Mouse (Mus musculus): ENCODE data around the gene Farp1. TPM values are rescaled to one million over a fixed set of nuclear protein-coding genes. Genes with fewer than 3 reads are reported as not detected.
A peak's percentile ranks its signal among the peaks of the same experiment; 100 is the strongest.
"Not testable (repeated sequence)": the region's sequence is repeated elsewhere in the genome, so short reads cannot be mapped to it uniquely, and the experiment has no call there.

Farp1 gene
- polyA plus RNA-seq, 1 experiment, result 28.8 TPM

DNA sequence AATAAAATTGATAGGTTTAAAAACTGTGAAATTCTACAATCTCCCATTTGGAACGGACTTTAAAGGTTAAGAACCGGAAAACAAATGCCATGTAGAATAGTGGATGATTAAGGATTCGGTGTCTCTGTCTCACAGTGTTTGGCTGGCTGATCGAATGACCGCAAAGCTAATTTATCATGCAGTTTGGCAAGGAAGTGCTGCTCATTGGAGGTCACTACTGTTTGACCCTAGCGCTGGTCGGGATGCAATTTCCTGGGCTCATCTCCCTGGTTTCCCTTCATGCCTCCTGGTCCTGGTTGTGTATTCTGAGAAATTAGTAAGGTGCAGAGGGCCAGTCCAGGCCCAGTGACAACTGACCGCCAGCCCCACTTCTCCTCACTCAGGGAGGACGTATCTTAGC, 145.6 kb downstream of the Farp1 start:
- peak; percentile 53 for DNase-seq
- Histone ChIP-seq H3K4me1 (ENCODE audit: control insufficient read depth, insufficient read depth, low read length) (peaks cover 12% of the 10 kb centered on the region), H3K27ac (ENCODE audit: insufficient read depth, low read depth, low read length) (no peak overlapping the region), H3K4me3 (ENCODE audit: insufficient read depth, low read depth, low read length) (no peak overlapping the region), H3K36me3 (ENCODE audit: control insufficient read depth, insufficient read depth, low read length) (no peaks in the 10 kb centered on the region), H3K27me3 (replicated peaks; ENCODE audit: control insufficient read depth, insufficient read depth, low read length) (no peaks in the 10 kb centered on the region)
- 47% methylated on average over 9 of the region's 9 CpGs for WGBS
- TF ChIP-seq POLR2A (IDR thresholded peaks at IDR 0.05; ENCODE audit: low read depth, low read length), result no peak
- TF ChIP-seq CTCF (conservative IDR thresholded peaks at IDR 0.05; ENCODE audit: insufficient read depth, insufficient read length, low read depth, low read length), result no peak

DNA sequence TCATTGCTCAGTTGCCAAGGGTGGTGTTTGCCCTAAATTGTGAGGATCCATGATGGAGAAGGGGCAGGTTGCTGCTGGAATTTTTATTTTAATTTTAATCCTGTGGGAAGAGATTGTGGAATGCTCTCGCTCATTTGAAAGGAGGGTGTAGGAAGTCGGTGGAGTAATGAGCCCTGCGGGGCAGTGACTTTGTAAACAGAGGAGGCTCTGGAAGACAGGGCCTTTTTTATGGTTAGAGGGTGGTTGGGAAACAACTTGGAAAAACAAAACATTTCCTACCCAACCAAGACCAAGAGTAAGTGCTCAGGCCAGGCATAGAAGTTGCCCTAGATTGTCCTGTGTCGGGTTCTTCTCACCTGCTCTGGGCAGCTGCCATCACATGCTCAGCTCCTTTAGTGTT, 146.8 kb downstream of the Farp1 start:
- no peak overlapping the region for H3K27ac ChIP-seq (ENCODE audit: insufficient read depth, low read depth, low read length)
- WGBS, result 40% methylated on average over 4 of the region's 4 CpGs

DNA sequence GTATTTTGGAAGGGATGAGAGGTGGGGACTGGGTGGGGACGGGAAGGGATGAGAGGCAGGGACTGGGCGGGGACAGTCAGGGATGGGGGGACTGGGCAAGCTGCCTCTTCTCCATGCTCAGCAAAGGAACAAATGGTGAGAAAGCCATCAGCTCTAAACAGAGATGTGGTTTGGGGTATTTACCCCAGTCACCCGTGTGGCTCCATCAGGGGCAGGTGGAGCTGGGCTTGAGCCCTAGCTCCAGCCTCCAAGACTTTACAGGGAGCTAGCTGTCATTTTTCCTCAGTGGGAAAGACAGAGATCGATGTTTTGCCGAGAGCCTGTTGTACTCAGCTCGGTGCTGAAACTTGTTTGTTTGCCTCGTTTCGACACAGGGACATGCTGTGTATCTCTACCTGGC, 148.0 kb downstream of the Farp1 start:
- DNase-seq, result no peak
- Histone ChIP-seq H3K4me1 (ENCODE audit: control insufficient read depth, insufficient read depth, low read length) (peaks cover 12% of the 10 kb centered on the region), H3K4me3 (ENCODE audit: insufficient read depth, low read depth, low read length) (no peak overlapping the region), H3K27ac (ENCODE audit: insufficient read depth, low read depth, low read length) (no peak overlapping the region), H3K27me3 (replicated peaks; ENCODE audit: control insufficient read depth, insufficient read depth, low read length) (no peaks in the 10 kb centered on the region), H3K36me3 (ENCODE audit: control insufficient read depth, insufficient read depth, low read length) (no peaks in the 10 kb centered on the region)
- WGBS, result 89% methylated on average over 8 of the region's 8 CpGs
- no peak for TF ChIP-seq POLR2A (IDR thresholded peaks at IDR 0.05; ENCODE audit: low read depth, low read length)
- TF ChIP-seq CTCF (conservative IDR thresholded peaks at IDR 0.05; ENCODE audit: insufficient read depth, insufficient read length, low read depth, low read length), result no peak

More for the DNA sequence above, 146.8 kb downstream of the Farp1 start:
- no peaks in the 10 kb centered on the region for H3K36me3 ChIP-seq (ENCODE audit: control insufficient read depth, insufficient read depth, low read length)
- TF ChIP-seq CTCF (conservative IDR thresholded peaks at IDR 0.05; ENCODE audit: insufficient read depth, insufficient read length, low read depth, low read length), result no peak
- no peak for TF ChIP-seq POLR2A (IDR thresholded peaks at IDR 0.05; ENCODE audit: low read depth, low read length)
- peaks cover 12% of the 10 kb centered on the region for H3K4me1 ChIP-seq (ENCODE audit: control insufficient read depth, insufficient read depth, low read length)
- no peak overlapping the region for H3K4me3 ChIP-seq (ENCODE audit: insufficient read depth, low read depth, low read length)
- DNase-seq, result no peak
- no peaks in the 10 kb centered on the region for H3K27me3 ChIP-seq (replicated peaks; ENCODE audit: control insufficient read depth, insufficient read depth, low read length)

DNA sequence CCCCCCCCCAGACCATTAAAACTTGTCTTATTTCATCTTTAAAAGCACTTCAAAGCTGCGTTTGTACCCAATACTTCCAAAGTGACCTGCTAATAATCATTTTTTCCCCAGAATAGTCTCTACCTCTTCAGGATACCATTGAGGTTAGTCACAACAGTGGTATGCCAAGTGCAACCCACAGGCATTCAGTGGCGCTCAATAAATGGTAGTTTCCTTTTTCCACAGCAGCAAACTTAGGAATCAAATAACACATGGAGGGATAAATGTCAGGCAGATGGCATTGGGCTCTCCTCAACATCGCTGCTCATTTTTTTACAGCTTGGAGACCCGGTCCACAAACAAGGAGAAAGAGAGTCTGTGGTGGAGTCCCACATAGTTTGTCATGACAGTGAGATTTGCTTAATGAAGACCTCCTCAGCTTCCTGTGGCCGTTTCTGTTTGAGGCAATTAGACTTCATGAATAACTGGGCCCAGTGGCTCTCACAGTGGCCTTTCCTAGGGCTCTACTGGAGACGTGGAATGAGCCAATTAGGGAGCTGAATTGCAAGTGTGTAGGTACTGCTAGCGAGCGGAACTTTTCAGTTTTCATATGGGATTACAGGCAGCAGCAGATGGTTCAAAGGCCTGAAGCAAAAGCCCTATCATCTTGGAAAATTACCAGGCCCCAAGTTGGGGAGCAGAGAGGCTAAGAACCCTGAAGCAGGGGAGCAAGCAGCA, 148.6 kb downstream of the Farp1 start:
- Histone ChIP-seq H3K4me3 (ENCODE audit: insufficient read depth, low read depth, low read length) (no peak overlapping the region), H3K36me3 (ENCODE audit: control insufficient read depth, insufficient read depth, low read length) (no peaks in the 10 kb centered on the region), H3K27me3 (replicated peaks; ENCODE audit: control insufficient read depth, insufficient read depth, low read length) (no peaks in the 10 kb centered on the region), H3K27ac (ENCODE audit: insufficient read depth, low read depth, low read length) (no peak overlapping the region), H3K4me1 (ENCODE audit: control insufficient read depth, insufficient read depth, low read length) (peaks cover 12% of the 10 kb centered on the region)
- no peak for TF ChIP-seq CTCF (conservative IDR thresholded peaks at IDR 0.05; ENCODE audit: insufficient read depth, insufficient read length, low read depth, low read length)
- TF ChIP-seq POLR2A (IDR thresholded peaks at IDR 0.05; ENCODE audit: low read depth, low read length), result no peak
- DNase-seq, result no peak
- 80% methylated on average over 8 of the region's 8 CpGs for WGBS

DNA sequence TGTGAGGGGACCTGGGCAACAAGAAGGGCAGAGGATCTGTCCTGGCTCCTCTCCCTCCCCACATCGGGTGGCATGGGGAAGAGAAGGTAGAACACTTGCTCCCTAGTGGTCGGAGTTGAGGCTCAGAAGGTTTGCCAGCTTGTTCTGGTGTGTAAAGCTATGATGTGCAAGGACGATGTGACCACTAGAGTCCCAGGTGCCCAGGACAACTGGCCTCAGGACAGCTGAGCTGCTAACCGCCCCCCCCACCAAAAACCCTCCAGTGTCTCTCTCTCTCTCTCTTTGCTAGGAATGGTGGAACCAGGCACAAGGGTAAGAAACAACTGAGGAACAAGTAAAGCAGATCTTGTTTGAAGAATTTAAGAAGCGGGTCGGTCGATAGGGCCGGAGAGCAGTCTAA, 149.4 kb downstream of the Farp1 start:
- Histone ChIP-seq H3K4me3 (ENCODE audit: insufficient read depth, low read depth, low read length) (no peak overlapping the region), H3K4me1 (ENCODE audit: control insufficient read depth, insufficient read depth, low read length) (peaks cover 12% of the 10 kb centered on the region), H3K36me3 (ENCODE audit: control insufficient read depth, insufficient read depth, low read length) (no peaks in the 10 kb centered on the region), H3K27me3 (replicated peaks; ENCODE audit: control insufficient read depth, insufficient read depth, low read length) (no peaks in the 10 kb centered on the region), H3K27ac (ENCODE audit: insufficient read depth, low read depth, low read length) (no peak overlapping the region)
- no peak for DNase-seq
- WGBS, result 94% methylated on average over 8 of the region's 8 CpGs
- TF ChIP-seq CTCF (conservative IDR thresholded peaks at IDR 0.05; ENCODE audit: insufficient read depth, insufficient read length, low read depth, low read length) (no peak), POLR2A (IDR thresholded peaks at IDR 0.05; ENCODE audit: low read depth, low read length) (no peak)

DNA sequence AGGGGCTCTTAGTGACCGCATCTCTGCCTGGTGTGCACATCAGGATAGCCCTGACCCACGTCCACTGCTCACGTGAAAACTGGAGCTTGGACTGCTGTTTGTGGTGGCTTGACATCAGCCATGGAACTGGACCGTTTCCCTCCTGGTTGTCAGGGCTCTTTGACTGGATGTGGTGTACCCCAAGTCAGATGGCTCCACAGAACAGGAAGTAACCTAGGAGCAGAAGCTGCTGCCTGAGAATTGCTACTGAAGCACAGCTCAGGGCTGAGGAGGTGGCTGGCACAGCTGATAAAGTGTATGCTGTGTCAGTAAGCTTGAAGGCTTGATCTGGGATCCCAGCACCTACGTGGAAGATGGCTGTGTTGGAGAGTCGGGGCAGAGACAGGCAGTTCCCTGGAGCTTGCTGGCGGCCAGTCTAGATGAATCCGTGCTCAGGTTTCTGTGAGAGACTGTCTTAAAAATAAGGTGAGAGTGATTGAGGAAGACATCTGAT, 151.4 kb downstream of the Farp1 start:
- Histone ChIP-seq H3K36me3 (ENCODE audit: control insufficient read depth, insufficient read depth, low read length) (no peaks in the 10 kb centered on the region), H3K4me1 (ENCODE audit: control insufficient read depth, insufficient read depth, low read length) (peaks cover 4% of the 10 kb centered on the region), H3K27ac (ENCODE audit: insufficient read depth, low read depth, low read length) (no peak overlapping the region), H3K27me3 (replicated peaks; ENCODE audit: control insufficient read depth, insufficient read depth, low read length) (no peaks in the 10 kb centered on the region), H3K4me3 (ENCODE audit: insufficient read depth, low read depth, low read length) (no peak overlapping the region)
- no peak for DNase-seq
- 90% methylated on average over 8 of the region's 8 CpGs for WGBS
- TF ChIP-seq POLR2A (IDR thresholded peaks at IDR 0.05; ENCODE audit: low read depth, low read length), result no peak
- TF ChIP-seq CTCF (conservative IDR thresholded peaks at IDR 0.05; ENCODE audit: insufficient read depth, insufficient read length, low read depth, low read length), result no peak

DNA sequence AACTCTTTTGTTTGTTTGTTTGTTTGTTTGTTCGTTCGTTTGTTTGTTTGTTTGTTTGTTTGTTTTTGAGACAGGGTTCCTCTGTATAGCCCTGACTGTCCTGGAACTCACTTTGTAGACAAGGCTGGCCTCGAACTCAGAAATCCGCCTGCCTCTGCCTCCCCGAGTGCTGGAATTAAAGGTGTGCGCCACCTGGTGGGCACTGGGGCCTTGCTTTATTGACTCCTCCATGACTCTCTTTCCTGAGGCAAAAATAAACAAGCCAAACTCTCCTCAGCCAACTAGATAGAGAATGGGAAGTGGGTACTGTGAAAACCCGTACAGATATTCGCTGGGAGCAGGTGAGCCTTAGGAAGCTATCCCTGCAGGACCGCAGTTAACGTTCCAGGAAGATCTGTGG, 154.8 kb downstream of the Farp1 start:
- TF ChIP-seq CTCF (conservative IDR thresholded peaks at IDR 0.05; ENCODE audit: insufficient read depth, insufficient read length, low read depth, low read length), result peak; percentile 35
- DNase-seq; H3K27me3 ChIP-seq (replicated peaks; ENCODE audit: control insufficient read depth, insufficient read depth, low read length); H3K4me3 ChIP-seq (ENCODE audit: insufficient read depth, low read depth, low read length); H3K27ac ChIP-seq (ENCODE audit: insufficient read depth, low read depth, low read length); H3K36me3 ChIP-seq (ENCODE audit: control insufficient read depth, insufficient read depth, low read length); H3K4me1 ChIP-seq (ENCODE audit: control insufficient read depth, insufficient read depth, low read length): not testable (repeated sequence)
- WGBS, result 93% methylated on average over 10 of the region's 10 CpGs
